Mouse (Mus musculus): ENCODE data around the gene Polh.

The Polh gene

GRCm38 (mm10) chr17:46132058-46132718, 70.3 kb downstream of the Polh start:
- peak; percentile 70 to 89 for DNase-seq (ENCODE audit: low spot score in 2 of 2)

- DNase-seq (ENCODE audit: low spot score in 2 of 2), result no peak
Observed at GRCm38 (mm10) chr17:46129741-46130498, 72.5 kb downstream of the Polh start.

GRCm38 (mm10) chr17:46127814-46128493, 74.5 kb downstream of the Polh start:
- no peak for DNase-seq (ENCODE audit: low spot score in 2 of 2)

- DNase-seq (ENCODE audit: low spot score in 2 of 2), result no peak
Observed at GRCm38 (mm10) chr17:46126608-46127007, 75.8 kb downstream of the Polh start.

- DNase-seq (ENCODE audit: low spot score in 2 of 2), result no peak
Observed at GRCm38 (mm10) chr17:46123953-46124700, 78.3 kb downstream of the Polh start.

GRCm38 (mm10) chr17:46123285-46123684, 79.2 kb downstream of the Polh start:
- no peak for DNase-seq (ENCODE audit: low spot score in 2 of 2)

GRCm38 (mm10) chr17:46122791-46123190, 79.7 kb downstream of the Polh start:
- DNase-seq (ENCODE audit: low spot score in 2 of 2), result no peak
